Mouse (Mus musculus) CH12.LX (cell line): ENCODE data around the gene Fbxo6.

Experiments used
- CTCF ChIP-seq, 2 experiments: IDR thresholded peaks in 1 of 2; conservative IDR thresholded peaks in 1 of 2; 2 replicates each; pipeline ENCODE4 v1.5.1; 2011 to 2012; ENCODE audit warnings: low read depth in 2 of 2, low read length in 2 of 2, improper control_type of control experiment in 1 of 2, inconsistent platforms in 1 of 2, mild to moderate bottlenecking in 1 of 2, moderate library complexity in 1 of 2
- EP300 ChIP-seq: IDR thresholded peaks from 2 replicates; pipeline ENCODE4 v1.6.1; 2011; ENCODE audit warnings: low read length, improper control_type of control experiment
- JUN ChIP-seq: IDR thresholded peaks from 2 replicates; pipeline ENCODE4 v1.6.1; 2011; ENCODE audit warnings: low read depth, mild to moderate bottlenecking, low read length, improper control_type of control experiment, moderate library complexity; ENCODE audit not compliant: insufficient read depth
- KAT2A ChIP-seq: IDR thresholded peaks from 2 replicates; pipeline ENCODE4 v1.6.1; 2012; ENCODE audit warnings: low read length, improper control_type of control experiment, inconsistent platforms; ENCODE audit not compliant: insufficient replicate concordance
- MAX ChIP-seq: IDR thresholded peaks from 2 replicates; pipeline ENCODE4 v1.6.1; 2011; ENCODE audit warnings: low read length, improper control_type of control experiment
- MAZ ChIP-seq: IDR thresholded peaks from 2 replicates; pipeline ENCODE4 v1.6.1; 2012; ENCODE audit warnings: low read depth, mild to moderate bottlenecking, inconsistent platforms, low read length, improper control_type of control experiment, moderate library complexity
- MXI1 ChIP-seq: IDR thresholded peaks from 2 replicates; pipeline ENCODE4 v1.6.1; 2011; ENCODE audit warnings: mild to moderate bottlenecking, low read depth, low read length, improper control_type of control experiment
- NRF1 ChIP-seq: IDR thresholded peaks from 2 replicates; pipeline ENCODE4 v1.6.1; 2014; ENCODE audit warnings: low read depth, mild to moderate bottlenecking, inconsistent platforms, low read length, improper control_type of control experiment, moderate library complexity
- POLR2A ChIP-seq: IDR thresholded peaks from 2 replicates; pipeline ENCODE4 v1.6.1; 2011; ENCODE audit warnings: low read depth, mild to moderate bottlenecking, improper control_type of control experiment, low read length
- POLR2AphosphoS2 ChIP-seq: IDR thresholded peaks from 2 replicates; pipeline ENCODE4 v1.6.1; 2011; ENCODE audit warnings: low read depth, low read length, improper control_type of control experiment
- USF1 ChIP-seq: IDR thresholded peaks from 2 replicates; pipeline ENCODE4 v1.6.1; 2014; ENCODE audit warnings: low read depth, mild to moderate bottlenecking, inconsistent platforms, low read length, improper control_type of control experiment
- USF2 ChIP-seq: conservative IDR thresholded peaks from 2 replicates; pipeline ENCODE4 v1.6.1; 2011; ENCODE audit warnings: low read depth, low read length, improper control_type of control experiment

DNA sequence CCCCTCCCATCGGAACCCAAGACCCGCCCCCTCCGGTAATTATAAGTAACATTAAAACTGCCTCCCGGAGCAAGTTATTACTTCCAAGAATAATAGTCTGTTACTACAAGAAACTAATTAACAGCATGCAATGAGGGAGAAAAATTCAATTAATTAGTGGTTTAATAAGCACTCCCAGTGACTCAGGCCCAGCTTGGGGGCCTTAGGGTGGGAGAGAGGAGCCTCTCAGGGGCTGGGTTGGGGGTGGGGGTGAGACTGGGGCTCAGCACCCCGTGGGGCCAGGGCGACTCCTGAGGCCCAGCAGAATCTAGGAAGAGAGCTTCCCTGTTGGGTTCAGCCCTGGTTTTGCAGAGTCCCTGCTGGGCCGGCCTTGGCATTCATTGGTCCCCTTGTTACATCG, 30.4 kb upstream of the Fbxo6 start:
- TF ChIP-seq USF1 (no peak), POLR2A (no peak), MXI1 (no peak), EP300 (no peak), USF2 (no peak), CTCF (conservative IDR thresholded peaks at IDR 0.05 in 1 of 2, IDR thresholded peaks at IDR 0.05 in 1 of 2; ENCODE audit: low read depth in 2 of 2, low read length in 2 of 2) (no peak), NRF1 (no peak), JUN (no peak), MAX (no peak), MAZ (no peak), KAT2A (no peak), POLR2AphosphoS2 (no peak)
